Mouse (Mus musculus): ENCODE data around the gene Emcn. TPM values are rescaled to one million over a fixed set of nuclear protein-coding genes. Genes with fewer than 3 reads are reported as not detected.
A peak's percentile ranks its signal among the peaks of the same experiment; 100 is the strongest.

Emcn gene
- polyA plus RNA-seq, 1 experiment from 2014 or later, result 8.9 TPM

- Histone ChIP-seq H3K4me1 (ENCODE audit: control insufficient read depth, insufficient read depth, low read length) (no peaks in the 10 kb centered on the region), H3K4me2 (ENCODE audit: low read length) (no peak overlapping the region), H3K27ac (ENCODE audit: low read length) (no peak overlapping the region), H3K27me3 (ENCODE audit: control insufficient read depth, insufficient read depth, low read depth, low read length) (no peaks in the 10 kb centered on the region), H3K9me3 (replicated peaks; ENCODE audit: control insufficient read depth, low read length, poor library complexity, severe bottlenecking) (no peaks in the 10 kb centered on the region), H3K9ac (ENCODE audit: low read depth, low read length) (no peak overlapping the region), H3K36me3 (ENCODE audit: control insufficient read depth, insufficient read depth, low read length) (no peaks in the 10 kb centered on the region), H3K4me3 (ENCODE audit: low read depth, low read length) (no peak overlapping the region)
- 87% methylated on average over 6 of the region's 6 CpGs for WGBS
- 0 out of 2 replicates have a peak, but pooled peaks have one; percentile 25 for ATAC-seq
Measured at GRCm38 (mm10) chr3:137367123-137367825, 26.4 kb downstream of the Emcn start.

- Histone ChIP-seq H3K9me3 (replicated peaks; ENCODE audit: control insufficient read depth, low read length, poor library complexity, severe bottlenecking) (no peaks in the 10 kb centered on the region), H3K4me2 (ENCODE audit: low read length) (no peak overlapping the region), H3K36me3 (ENCODE audit: control insufficient read depth, insufficient read depth, low read length) (no peaks in the 10 kb centered on the region), H3K4me3 (ENCODE audit: low read depth, low read length) (no peak overlapping the region), H3K27ac (ENCODE audit: low read length) (no peak overlapping the region), H3K4me1 (ENCODE audit: control insufficient read depth, insufficient read depth, low read length) (no peaks in the 10 kb centered on the region), H3K9ac (ENCODE audit: low read depth, low read length) (no peak overlapping the region), H3K27me3 (ENCODE audit: control insufficient read depth, insufficient read depth, low read depth, low read length) (no peaks in the 10 kb centered on the region)
- ATAC-seq, result 0 out of 2 replicates have a peak, but pooled peaks have one; percentile 32
- 38% methylated on average over 3 of the region's 3 CpGs for WGBS
Measured at GRCm38 (mm10) chr3:137367826-137368325, 27.0 kb downstream of the Emcn start.

- no peaks in the 10 kb centered on the region for H3K9me3 ChIP-seq (replicated peaks; ENCODE audit: control insufficient read depth, low read length, poor library complexity, severe bottlenecking)
- 88% methylated on average over 4 of the region's 4 CpGs for WGBS
- no peak overlapping the region for H3K4me3 ChIP-seq (ENCODE audit: low read depth, low read length)
- ATAC-seq, result no peak
- H3K36me3 ChIP-seq (ENCODE audit: control insufficient read depth, insufficient read depth, low read length), result no peaks in the 10 kb centered on the region
- no peak overlapping the region for H3K4me2 ChIP-seq (ENCODE audit: low read length)
- no peaks in the 10 kb centered on the region for H3K4me1 ChIP-seq (ENCODE audit: control insufficient read depth, insufficient read depth, low read length)
- no peak overlapping the region for H3K9ac ChIP-seq (ENCODE audit: low read depth, low read length)
- H3K27me3 ChIP-seq (ENCODE audit: control insufficient read depth, insufficient read depth, low read depth, low read length), result no peaks in the 10 kb centered on the region
- H3K27ac ChIP-seq (ENCODE audit: low read length), result no peak overlapping the region
Measured at GRCm38 (mm10) chr3:137372854-137373253, 32.0 kb downstream of the Emcn start.

GRCm38 (mm10) chr3:137382311-137382710 lies 41.4 kb downstream of the Emcn start:
- Histone ChIP-seq H3K4me1 (ENCODE audit: control insufficient read depth, insufficient read depth, low read length) (no peaks in the 10 kb centered on the region), H3K9ac (ENCODE audit: low read depth, low read length) (no peak overlapping the region), H3K4me2 (ENCODE audit: low read length) (no peak overlapping the region), H3K9me3 (replicated peaks; ENCODE audit: control insufficient read depth, low read length, poor library complexity, severe bottlenecking) (no peaks in the 10 kb centered on the region), H3K27me3 (ENCODE audit: control insufficient read depth, insufficient read depth, low read depth, low read length) (no peaks in the 10 kb centered on the region), H3K27ac (ENCODE audit: low read length) (no peak overlapping the region), H3K4me3 (ENCODE audit: low read depth, low read length) (no peak overlapping the region), H3K36me3 (ENCODE audit: control insufficient read depth, insufficient read depth, low read length) (no peaks in the 10 kb centered on the region)
- WGBS, result 88% methylated on average over 2 of the region's 2 CpGs
- ATAC-seq, result no peak

GRCm38 (mm10) chr3:137395588-137395987 lies 54.7 kb downstream of the Emcn start:
- H3K36me3 ChIP-seq (ENCODE audit: control insufficient read depth, insufficient read depth, low read length), result no peaks in the 10 kb centered on the region
- no peak overlapping the region for H3K4me2 ChIP-seq (ENCODE audit: low read length)
- ATAC-seq, result no peak
- no peaks in the 10 kb centered on the region for H3K9me3 ChIP-seq (replicated peaks; ENCODE audit: control insufficient read depth, low read length, poor library complexity, severe bottlenecking)
- H3K4me1 ChIP-seq (ENCODE audit: control insufficient read depth, insufficient read depth, low read length), result no peaks in the 10 kb centered on the region
- no peak overlapping the region for H3K4me3 ChIP-seq (ENCODE audit: low read depth, low read length)
- H3K9ac ChIP-seq (ENCODE audit: low read depth, low read length), result no peak overlapping the region
- 78% methylated on average over 11 of the region's 11 CpGs for WGBS
- H3K27me3 ChIP-seq (ENCODE audit: control insufficient read depth, insufficient read depth, low read depth, low read length), result no peaks in the 10 kb centered on the region
- no peak overlapping the region for H3K27ac ChIP-seq (ENCODE audit: low read length)

DNA sequence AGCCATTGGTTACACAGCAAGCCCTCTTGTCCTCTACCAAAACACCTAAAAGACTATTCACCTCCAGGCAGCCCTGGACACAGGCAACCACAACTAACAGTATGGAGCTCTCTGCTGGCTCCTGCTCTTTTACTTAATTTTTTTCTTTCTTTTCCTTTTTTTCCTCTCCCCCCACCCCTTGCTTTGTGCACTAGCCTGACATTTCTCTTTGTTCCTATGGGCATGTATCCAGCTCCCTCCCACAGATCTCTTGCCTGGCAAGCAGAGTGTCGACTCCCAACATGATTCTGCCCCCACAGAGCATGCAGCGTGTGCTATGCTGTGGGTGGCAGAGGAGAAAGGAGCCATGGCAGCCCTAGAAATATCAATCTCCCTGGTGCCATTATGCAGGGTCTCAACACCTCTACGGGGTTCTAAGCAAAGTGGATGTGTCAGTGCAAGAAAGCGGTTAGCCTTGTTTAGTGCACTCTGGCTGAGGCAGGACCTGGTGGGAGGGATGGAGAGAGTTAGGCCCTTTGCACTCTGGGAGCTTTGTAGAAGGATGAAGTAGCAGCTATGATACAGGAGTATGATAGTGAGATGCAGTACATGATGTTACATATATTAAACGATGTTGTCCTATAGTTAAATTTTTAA lies 74.7 kb downstream of the Emcn start:
- H3K27me3 ChIP-seq (ENCODE audit: control insufficient read depth, insufficient read depth, low read depth, low read length), result no peaks in the 10 kb centered on the region
- no peaks in the 10 kb centered on the region for H3K4me1 ChIP-seq (ENCODE audit: control insufficient read depth, insufficient read depth, low read length)
- H3K9me3 ChIP-seq (replicated peaks; ENCODE audit: control insufficient read depth, low read length, poor library complexity, severe bottlenecking), result no peaks in the 10 kb centered on the region
- no peak overlapping the region for H3K4me3 ChIP-seq (ENCODE audit: low read depth, low read length)
- H3K27ac ChIP-seq (ENCODE audit: low read length), result no peak overlapping the region
- H3K36me3 ChIP-seq (ENCODE audit: control insufficient read depth, insufficient read depth, low read length), result no peaks in the 10 kb centered on the region
- H3K9ac ChIP-seq (ENCODE audit: low read depth, low read length), result no peak overlapping the region
- peak; percentile 58; the same call in 1 of the 2 replicates for ATAC-seq
- H3K4me2 ChIP-seq (ENCODE audit: low read length), result no peak overlapping the region
- 68% methylated on average over 5 of the region's 5 CpGs for WGBS

GRCm38 (mm10) chr3:137418636-137419035 lies 77.8 kb downstream of the Emcn start:
- no peak overlapping the region for H3K4me2 ChIP-seq (ENCODE audit: low read length)
- no peaks in the 10 kb centered on the region for H3K9me3 ChIP-seq (replicated peaks; ENCODE audit: control insufficient read depth, low read length, poor library complexity, severe bottlenecking)
- no peaks in the 10 kb centered on the region for H3K27me3 ChIP-seq (ENCODE audit: control insufficient read depth, insufficient read depth, low read depth, low read length)
- ATAC-seq, result peak; percentile 58; the same call in 1 of the 2 replicates
- no peak overlapping the region for H3K27ac ChIP-seq (ENCODE audit: low read length)
- H3K4me1 ChIP-seq (ENCODE audit: control insufficient read depth, insufficient read depth, low read length), result no peaks in the 10 kb centered on the region
- 66% methylated on average over 4 of the region's 4 CpGs for WGBS
- no peak overlapping the region for H3K4me3 ChIP-seq (ENCODE audit: low read depth, low read length)
- no peak overlapping the region for H3K9ac ChIP-seq (ENCODE audit: low read depth, low read length)
- H3K36me3 ChIP-seq (ENCODE audit: control insufficient read depth, insufficient read depth, low read length), result no peaks in the 10 kb centered on the region

GRCm38 (mm10) chr3:137429516-137429915 lies 88.6 kb downstream of the Emcn start:
- no peaks in the 10 kb centered on the region for H3K36me3 ChIP-seq (ENCODE audit: control insufficient read depth, insufficient read depth, low read length)
- H3K9me3 ChIP-seq (replicated peaks; ENCODE audit: control insufficient read depth, low read length, poor library complexity, severe bottlenecking), result no peaks in the 10 kb centered on the region
- H3K4me2 ChIP-seq (ENCODE audit: low read length), result no peak overlapping the region
- ATAC-seq, result no peak
- 93% methylated on average over 6 of the region's 6 CpGs for WGBS
- H3K27ac ChIP-seq (ENCODE audit: low read length), result no peak overlapping the region
- no peak overlapping the region for H3K9ac ChIP-seq (ENCODE audit: low read depth, low read length)
- H3K4me3 ChIP-seq (ENCODE audit: low read depth, low read length), result no peak overlapping the region
- no peaks in the 10 kb centered on the region for H3K27me3 ChIP-seq (ENCODE audit: control insufficient read depth, insufficient read depth, low read depth, low read length)
- no peaks in the 10 kb centered on the region for H3K4me1 ChIP-seq (ENCODE audit: control insufficient read depth, insufficient read depth, low read length)

GRCm38 (mm10) chr3:137464902-137465629 lies 124.2 kb downstream of the Emcn start:
- ATAC-seq, result no peak
- no peak overlapping the region for H3K27ac ChIP-seq (ENCODE audit: low read length)
- H3K9ac ChIP-seq (ENCODE audit: low read depth, low read length), result no peak overlapping the region
- H3K27me3 ChIP-seq (ENCODE audit: control insufficient read depth, insufficient read depth, low read depth, low read length), result no peaks in the 10 kb centered on the region
- no peak overlapping the region for H3K4me2 ChIP-seq (ENCODE audit: low read length)
- H3K4me1 ChIP-seq (ENCODE audit: control insufficient read depth, insufficient read depth, low read length), result no peaks in the 10 kb centered on the region
- no peak overlapping the region for H3K4me3 ChIP-seq (ENCODE audit: low read depth, low read length)
- no peaks in the 10 kb centered on the region for H3K9me3 ChIP-seq (replicated peaks; ENCODE audit: control insufficient read depth, low read length, poor library complexity, severe bottlenecking)
- 76% methylated on average over 4 of the region's 4 CpGs for WGBS
- H3K36me3 ChIP-seq (ENCODE audit: control insufficient read depth, insufficient read depth, low read length), result no peaks in the 10 kb centered on the region

All from midbrain, embryonic 16.5 days (tissue).